Mouse (Mus musculus): ENCODE measurements at regions not wholly inside any gene's neighbourhood (a gene's known extent, or its start where the extent isn't known, plus 50 kb on each side); places are given as distances from the start of the nearest gene placed in this dataset.

DNA sequence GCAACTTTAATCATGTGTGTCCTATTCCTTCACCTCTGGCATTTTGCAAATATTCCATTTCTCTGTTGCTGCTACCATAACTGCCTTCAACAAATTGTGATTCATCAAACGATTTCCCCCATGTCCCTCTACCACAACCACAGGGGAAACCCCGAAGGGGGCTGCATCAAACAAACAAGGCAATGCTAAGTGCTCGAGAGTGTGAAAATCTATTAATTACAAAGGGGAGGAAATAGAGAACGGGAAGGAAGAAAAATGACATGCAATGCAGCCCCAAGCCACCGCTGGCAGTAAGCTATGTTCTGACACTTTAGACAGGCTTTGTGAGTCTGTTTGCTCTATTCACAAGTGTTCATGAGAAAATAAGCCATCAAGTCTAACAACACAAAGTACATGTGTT is 493.7 kb downstream of the Adgrl2 start:
- TF ChIP-seq CTCF (IDR thresholded peaks at IDR 0.05; ENCODE audit: extremely low read depth, insufficient read length, insufficient replicate concordance, low read depth, low read length) (no peak), POLR2A (IDR thresholded peaks at IDR 0.05; ENCODE audit: low read depth, low read length) (no peak)
